10 mouse cellular contexts compared by ENCODE assay signal in the genomic region with DNA sequence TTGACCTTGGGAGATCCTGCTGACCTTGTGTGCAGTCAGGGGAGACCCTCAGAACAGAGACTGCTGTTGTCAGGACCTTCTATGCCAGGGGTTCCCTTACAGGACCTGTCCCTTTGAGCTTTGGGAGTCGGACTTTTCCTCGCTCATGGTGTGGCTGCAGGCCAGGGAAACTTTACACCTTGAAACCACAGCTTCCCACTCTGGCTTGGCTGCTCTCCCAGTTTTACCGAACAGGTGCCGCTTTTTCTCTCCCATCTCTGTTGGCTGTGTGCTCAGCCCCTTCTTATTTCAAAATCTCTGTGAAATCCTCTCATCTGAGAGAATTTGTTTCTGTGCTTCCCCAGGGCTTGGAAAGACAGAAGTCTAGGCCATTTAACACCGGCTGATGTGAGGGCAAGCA. TPM values are rescaled to one million over a fixed set of nuclear protein-coding genes. Genes with fewer than 3 reads are reported as not detected.
DNase-seq lines count a peak whose midpoint lies in the region; ATAC-seq lines count a peak whose summit lies in the region.
"Had no signal": no experiment of that assay in that cellular context is flagged by ENCODE, and none has a peak within 500 bp of the region (broad histone marks: within the 10 kb centered on the region; RNA-seq: fewer than 3 reads in every experiment).

No protein-coding gene starts in this region.

- no peak overlapping the region for H3K4me2 ChIP-seq in heart, embryonic 11.5 days
- H3K4me2 ChIP-seq in midbrain, embryonic 11.5 days: no peak overlapping the region
- no peak overlapping the region for H3K4me2 ChIP-seq in midbrain, embryonic 14.5 days (ENCODE audit: low read length)
- peak overlapping the region; percentile 8; the same call in 1 of the 2 replicates for H3K4me2 ChIP-seq in lung, embryonic 15.5 days

- H3K27ac ChIP-seq in heart, embryonic 11.5 days (ENCODE audit: low read depth, low read length): no peak overlapping the region
- no peak overlapping the region for H3K27ac ChIP-seq in midbrain, embryonic 11.5 days (ENCODE audit: low read depth, low read length)
- no peak overlapping the region for H3K27ac ChIP-seq in midbrain, embryonic 14.5 days (replicated peaks; ENCODE audit: low read depth, low read length)
- H3K27ac ChIP-seq in lung, embryonic 15.5 days: peak overlapping the region; percentile 92

- peaks cover 9% of the 10 kb centered on the region; the same call in 1 of the 2 replicates for H3K4me1 ChIP-seq in heart, embryonic 11.5 days (ENCODE audit: control insufficient read depth, insufficient read depth, low read length)
- peaks cover 1% of the 10 kb centered on the region; the same call in 1 of the 2 replicates for H3K4me1 ChIP-seq in midbrain, embryonic 11.5 days (ENCODE audit: control insufficient read depth, insufficient read depth, low read length)
- no peaks in the 10 kb centered on the region for H3K4me1 ChIP-seq in midbrain, embryonic 14.5 days (ENCODE audit: control insufficient read depth, insufficient read depth, low read length)
- H3K4me1 ChIP-seq in lung, embryonic 15.5 days: peaks cover 38% of the 10 kb centered on the region

- 85% methylated on average over 5 of the region's 5 CpGs for WGBS in heart, embryonic 11.5 days (ENCODE audit: insufficient replicate concordance)
- WGBS in midbrain, embryonic 11.5 days: 84% methylated on average over 5 of the region's 5 CpGs
- WGBS in midbrain, embryonic 14.5 days: 77% methylated on average over 5 of the region's 5 CpGs
- 49% methylated on average over 5 of the region's 5 CpGs for WGBS in lung, embryonic 15.5 days

- H3K9me3 ChIP-seq in heart, embryonic 11.5 days (replicated peaks; ENCODE audit: control insufficient read depth, low read length): no peaks in the 10 kb centered on the region; the same call in 1 of the 2 replicates
- H3K9me3 ChIP-seq in midbrain, embryonic 11.5 days (ENCODE audit: control insufficient read depth, low read length): no peaks in the 10 kb centered on the region
- no peaks in the 10 kb centered on the region for H3K9me3 ChIP-seq in midbrain, embryonic 14.5 days (ENCODE audit: control insufficient read depth, low read length)
- H3K9me3 ChIP-seq in lung, embryonic 15.5 days: no peaks in the 10 kb centered on the region

- no peaks in the 10 kb centered on the region for H3K36me3 ChIP-seq in heart, embryonic 11.5 days (ENCODE audit: control insufficient read depth, insufficient read depth, low read length)
- H3K36me3 ChIP-seq in midbrain, embryonic 11.5 days (ENCODE audit: control insufficient read depth, insufficient read depth, low read length): no peaks in the 10 kb centered on the region
- no peaks in the 10 kb centered on the region for H3K36me3 ChIP-seq in midbrain, embryonic 14.5 days (ENCODE audit: control insufficient read depth, insufficient read depth, low read length)
- no peaks in the 10 kb centered on the region for H3K36me3 ChIP-seq in lung, embryonic 15.5 days

- peak; percentile 87 for DNase-seq in heart, adult 11 months
- peak; percentile 21 for DNase-seq in midbrain, embryonic 11.5 days (ENCODE audit: low spot score, missing footprints)
- DNase-seq in midbrain, embryonic 14.5 days: no peak
- no peak for DNase-seq in frontal cortex, adult 2 months (ENCODE audit: extremely low spot score in 1 of 2, low spot score in 1 of 2)
- DNase-seq in frontal cortex, postnatal 14 days (ENCODE audit: low spot score in 2 of 2): no peak
- DNase-seq: layer of hippocampus, postnatal 36 days; liver had no signal

- no peak overlapping the region for H3K9ac ChIP-seq in heart, embryonic 11.5 days (ENCODE audit: low read depth, low read length)
- no peak overlapping the region for H3K9ac ChIP-seq in midbrain, embryonic 11.5 days (ENCODE audit: low read length)
- H3K9ac ChIP-seq in midbrain, embryonic 14.5 days (replicated peaks; ENCODE audit: low read length): no peak overlapping the region
- no peak overlapping the region for H3K9ac ChIP-seq in lung, embryonic 15.5 days

- no peak for ATAC-seq in heart, embryonic 11.5 days (replicated peaks; ENCODE audit: insufficient number of reproducible peaks, low FRiP score, low TSS enrichment)
- ATAC-seq in midbrain, embryonic 11.5 days (ENCODE audit: low FRiP score): no peak
- no peak for ATAC-seq in midbrain, embryonic 14.5 days (ENCODE audit: low FRiP score, low TSS enrichment)
- no peak for ATAC-seq in lung, embryonic 15.5 days (ENCODE audit: borderline replicate concordance, extremely low read depth, low FRiP score, low TSS enrichment)
- no peak for ATAC-seq in monocyte, adult 5-6 weeks (replicated peaks; ENCODE audit: insufficient number of reproducible peaks, low FRiP score, low TSS enrichment, poor library complexity, severe bottlenecking)

- no peak overlapping the region for H3K4me3 ChIP-seq in heart, embryonic 11.5 days (ENCODE audit: low read depth, low read length)
- H3K4me3 ChIP-seq in midbrain, embryonic 11.5 days (ENCODE audit: low read depth, low read length): no peak overlapping the region
- H3K4me3 ChIP-seq in midbrain, embryonic 14.5 days (replicated peaks; ENCODE audit: low read depth, low read length): no peak overlapping the region
- H3K4me3 ChIP-seq in lung, embryonic 15.5 days: no peak overlapping the region

- H3K27me3 ChIP-seq in heart, embryonic 11.5 days (ENCODE audit: control insufficient read depth, insufficient read depth, low read length): peaks cover 10% of the 10 kb centered on the region
- H3K27me3 ChIP-seq in midbrain, embryonic 11.5 days (ENCODE audit: control insufficient read depth, insufficient read depth, low read length): peaks cover 12% of the 10 kb centered on the region
- H3K27me3 ChIP-seq in midbrain, embryonic 14.5 days (ENCODE audit: control insufficient read depth, insufficient read depth, low read length): peaks cover 10% of the 10 kb centered on the region
- H3K27me3 ChIP-seq in lung, embryonic 15.5 days: peaks cover 4% of the 10 kb centered on the region; the same call in 1 of the 2 replicates

RNA-seq across cellular contexts. Expression of gene Fam174b, which starts 5.8 kb away (rescaled TPM):
- polyA plus RNA-seq in heart, embryonic 11.5 days (2014; fragmentation: Nextera tagmentation; extraction: Ambion mirVana): 30.8 and 36.9 TPM in 2 replicates
- 28.9 and 36.3 TPM in 2 replicates for polyA plus RNA-seq in midbrain, embryonic 11.5 days (2014; fragmentation: Nextera tagmentation; extraction: Ambion mirVana)
- 18.9 and 26.7 TPM in 2 replicates for polyA plus RNA-seq in midbrain, embryonic 14.5 days (2014; fragmentation: Nextera tagmentation; extraction: Ambion mirVana)
- 83.7 and 84.4 TPM in 2 replicates for polyA plus RNA-seq in lung, embryonic 15.5 days (2015; fragmentation: Nextera tagmentation; extraction: Ambion mirVana)
- polyA plus RNA-seq in frontal cortex, adult 2 months (2012; rRNA removed): 26.4 and 26.6 TPM in 2 replicates
- 5.6 to 8.8 TPM (median 8.5 TPM) in 3 replicates for total RNA-seq in monocyte, adult 5-6 weeks (2017)

Comparison
In these comparisons a context has a peak if more than half of its experiments do, and no peak if none do; other contexts are left out.
1. DNase-seq: peak in heart, adult 11 months (single experiment) and midbrain, embryonic 11.5 days (single experiment); none in midbrain, embryonic 14.5 days (single experiment), frontal cortex, adult 2 months (0 of 2) and frontal cortex, postnatal 14 days (0 of 2).